Mouse (Mus musculus): ENCODE measurements around the gene Gm45337.
A peak's percentile ranks its signal among the peaks of the same experiment; 100 is the strongest.

Gene Gm45337

GRCm38 (mm10) chr7:142097776-142098175, 46.6 kb downstream of the Gm45337 start:
- DNase-seq (ENCODE audit: extremely low spot score): peak; percentile 73

- no peak for DNase-seq (ENCODE audit: extremely low spot score)
These were observed 47.7 kb downstream of the Gm45337 start for GRCm38 (mm10) chr7:142096701-142097100.

DNA sequence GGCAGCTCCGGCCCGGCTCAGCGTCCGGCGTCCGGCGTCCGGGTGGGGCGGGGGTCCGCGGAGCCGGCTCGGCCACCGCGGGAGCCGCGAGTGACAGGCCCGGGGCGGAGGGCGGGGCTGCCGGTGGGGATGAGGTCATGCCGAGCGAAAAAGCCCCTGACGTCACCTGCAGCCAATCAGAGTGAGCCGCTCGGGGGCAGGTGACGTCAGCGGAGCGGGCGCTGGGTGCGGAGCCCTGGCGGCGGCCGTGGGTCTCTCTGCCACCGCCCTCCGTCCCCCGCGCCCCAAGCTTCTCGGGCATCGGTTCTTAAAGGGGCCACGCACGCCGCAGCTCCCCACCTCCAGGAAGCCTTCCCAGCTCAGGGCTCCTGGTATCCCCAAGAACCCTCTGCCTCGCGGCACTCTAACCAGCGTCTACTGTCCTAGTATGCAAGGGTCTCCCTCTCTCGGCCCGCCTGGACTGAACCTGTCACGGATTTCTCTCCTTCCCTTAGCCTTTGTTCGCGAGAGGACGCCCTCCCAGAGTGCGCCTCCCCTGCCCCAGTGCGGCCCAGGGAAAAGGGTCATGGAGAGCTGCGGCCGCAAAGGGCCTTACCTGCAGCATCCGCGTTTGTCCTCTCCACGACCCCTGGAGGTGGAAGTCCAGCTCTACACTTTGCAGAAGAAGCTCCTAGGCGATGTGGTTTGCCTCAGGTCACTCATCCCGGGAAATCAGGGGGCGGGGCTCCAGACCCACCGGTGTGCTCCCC, 49.0 kb downstream of the Gm45337 start, which contains the start of gene Dusp8:
Dusp8 (minus strand) TSS at position 661 of the 749 bp plus-strand sequence.
- peak; percentile 89 for DNase-seq (ENCODE audit: extremely low spot score)

GRCm38 (mm10) chr7:142094301-142095143, 49.9 kb downstream of the Gm45337 start:
- peak; percentile 35 for DNase-seq (ENCODE audit: extremely low spot score)

- DNase-seq (ENCODE audit: extremely low spot score): no peak
These were observed 50.6 kb downstream of the Gm45337 start for GRCm38 (mm10) chr7:142093696-142094240.
